Mouse (Mus musculus) layer of hippocampus, postnatal 36 days (tissue): ENCODE measurements around the gene Ccdc36. TPM values are rescaled to one million over a fixed set of nuclear protein-coding genes. Genes with fewer than 3 reads are reported as not detected.

ENCODE experiments used
- DNase-seq, 2 experiments: peaks; one replicate each; pipeline ENCODE4 v3.0.0; 2022
- total RNA-seq, 2 experiments: library from RNA; stranded (reverse); gene quantifications; 2 replicates each; pipeline ENCODE4 v1.2.3; 2021

Ccdc36 gene
- under 1 TPM in 1 of 2 experiments, not detected in 1; 0.18 TPM for total RNA-seq

DNA sequence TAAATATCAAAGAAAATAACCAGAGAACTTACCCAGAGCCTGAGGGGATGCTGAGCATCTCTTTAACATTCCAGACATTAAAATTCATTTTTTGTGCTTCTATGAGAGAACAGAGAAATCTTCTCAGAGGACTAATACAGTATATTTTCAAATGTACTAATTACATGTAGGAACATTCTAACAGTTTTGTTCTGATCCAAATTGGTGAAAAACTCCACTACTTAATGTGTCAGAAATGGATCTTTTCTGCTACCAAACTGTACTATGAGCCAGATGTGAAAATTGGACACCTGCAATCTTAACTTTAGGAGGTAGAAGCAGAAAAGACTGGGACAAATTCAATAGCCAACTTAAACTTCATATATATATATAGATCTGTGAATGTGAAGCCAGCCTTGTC is at the start of gene Ccdc36:
Gene Ccdc36, minus strand, starts transcription at position 101 of the 400 bp plus-strand sequence.
- DNase-seq: no peak

- no peak for DNase-seq
Measured at GRCm38 (mm10) chr9:108474528-108474927, 46.2 kb upstream of the Ccdc36 start.

DNA sequence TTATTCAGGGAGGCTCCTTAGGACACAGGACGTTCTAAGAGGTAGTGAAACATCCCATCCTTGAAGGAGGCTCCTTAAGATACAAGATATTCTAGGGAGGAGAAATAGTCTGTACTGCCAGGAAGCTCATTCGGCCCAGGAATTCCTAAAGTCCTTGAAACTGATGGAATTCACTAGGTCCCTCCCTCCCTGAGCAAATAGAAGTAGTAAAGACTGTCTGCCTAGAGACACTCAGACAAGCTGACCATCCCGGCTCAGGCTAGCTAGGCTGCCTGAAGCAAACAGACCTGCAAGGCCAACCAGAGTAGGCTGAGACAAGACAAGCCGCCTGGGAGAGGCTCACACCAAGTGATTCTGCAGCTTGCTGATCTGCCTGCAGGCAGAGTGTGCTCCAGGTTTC is 41.6 kb upstream of the Ccdc36 start:
- no peak for DNase-seq

DNA sequence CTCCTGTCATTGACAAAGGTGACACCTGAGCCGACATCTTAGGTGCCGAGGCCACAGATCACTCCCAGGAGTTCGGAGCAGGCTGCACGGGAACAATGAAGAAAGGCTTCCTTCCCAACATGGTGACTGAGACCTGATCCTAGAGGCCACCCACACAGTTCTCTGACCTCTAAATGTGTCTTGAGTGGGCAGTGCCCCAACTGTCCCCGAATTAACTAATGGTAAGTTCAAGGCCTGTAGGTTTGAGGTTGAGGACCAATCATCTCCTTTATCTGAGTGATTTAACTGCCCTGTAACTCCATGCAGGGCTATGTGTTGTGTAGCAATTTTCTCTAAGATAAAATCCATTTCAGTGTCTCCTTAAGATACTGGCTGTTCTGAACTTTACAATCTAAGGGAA is 41.1 kb upstream of the Ccdc36 start:
- DNase-seq: no peak

DNA sequence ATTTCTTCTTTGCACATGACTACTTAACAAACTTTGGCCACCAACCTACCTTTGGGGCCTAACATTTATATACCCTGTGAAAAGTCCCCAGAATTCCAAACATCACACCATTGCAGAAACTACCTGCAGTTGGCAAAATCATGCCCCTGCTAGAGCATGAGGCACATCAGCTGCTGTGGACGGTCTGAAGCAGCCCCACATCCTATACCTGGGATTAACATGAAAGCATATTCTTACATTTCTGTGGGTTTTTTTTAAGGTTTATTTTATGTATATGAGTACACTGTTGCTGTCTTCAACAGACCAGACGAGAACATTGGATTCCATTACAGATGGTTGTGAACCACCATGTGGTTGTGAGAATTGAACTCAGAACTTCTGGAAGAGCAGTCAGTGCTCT is 37.9 kb upstream of the Ccdc36 start:
- no peak for DNase-seq

DNA sequence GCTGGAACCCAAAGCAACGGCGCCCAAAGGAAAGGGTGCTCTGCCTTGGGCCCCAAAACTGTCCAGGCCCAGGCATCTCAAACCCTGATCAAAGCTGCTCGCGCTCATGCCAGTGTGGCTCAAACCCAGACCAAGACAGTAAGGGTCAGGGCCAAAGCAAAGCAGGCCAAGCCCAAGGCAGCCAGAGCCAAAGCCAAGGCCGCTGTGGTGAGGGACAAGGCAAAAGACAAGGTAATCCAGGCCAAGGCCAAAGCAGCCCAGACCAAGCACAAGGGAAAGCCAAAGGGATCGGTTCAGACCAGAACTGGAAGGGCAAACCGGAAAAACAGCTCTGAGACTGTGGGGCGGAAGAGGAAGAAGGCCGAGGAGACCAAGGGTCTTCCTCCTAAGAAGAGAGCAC is 35.4 kb upstream of the Ccdc36 start:
- DNase-seq: no peak

DNA sequence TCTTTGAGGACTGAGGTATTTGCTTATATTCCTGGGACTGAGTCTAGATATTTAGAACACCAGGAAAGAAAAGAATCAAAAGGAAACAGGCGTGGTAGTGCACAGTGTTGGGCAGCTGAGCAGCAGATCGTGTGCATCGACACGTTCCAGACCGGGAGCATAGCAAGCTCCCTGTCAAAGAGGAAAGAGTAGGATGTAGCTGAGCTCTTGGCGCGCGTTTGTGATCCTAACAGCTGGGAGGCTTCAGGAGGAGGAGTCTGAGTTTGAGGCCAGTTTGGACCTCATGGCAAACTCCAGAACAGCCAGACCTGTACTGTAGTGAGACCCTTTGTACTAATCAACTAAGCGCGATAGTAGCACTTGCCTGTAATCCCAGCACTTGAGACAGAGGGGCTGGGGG is 33.9 kb upstream of the Ccdc36 start:
- no peak for DNase-seq

DNA sequence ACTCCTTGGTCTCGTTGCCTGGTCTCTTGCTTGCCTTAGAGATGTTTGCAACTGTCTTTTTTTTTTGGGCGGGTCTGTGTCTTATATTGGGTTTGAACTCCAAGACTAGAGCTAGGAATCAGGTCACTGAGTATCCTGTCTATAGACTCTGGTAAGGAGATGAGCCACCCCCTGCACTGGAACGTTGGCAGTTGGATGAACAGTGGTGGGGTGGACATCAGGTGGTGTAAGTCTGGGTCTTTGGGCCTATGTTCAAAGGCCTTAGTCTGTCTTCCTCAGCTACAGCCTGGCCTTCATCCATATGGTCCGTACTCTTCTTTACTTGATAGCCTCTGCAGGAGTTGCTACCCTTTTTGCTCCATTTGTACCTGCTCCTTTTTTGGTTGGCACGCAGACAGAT is 33.4 kb upstream of the Ccdc36 start:
- no peak for DNase-seq

DNA sequence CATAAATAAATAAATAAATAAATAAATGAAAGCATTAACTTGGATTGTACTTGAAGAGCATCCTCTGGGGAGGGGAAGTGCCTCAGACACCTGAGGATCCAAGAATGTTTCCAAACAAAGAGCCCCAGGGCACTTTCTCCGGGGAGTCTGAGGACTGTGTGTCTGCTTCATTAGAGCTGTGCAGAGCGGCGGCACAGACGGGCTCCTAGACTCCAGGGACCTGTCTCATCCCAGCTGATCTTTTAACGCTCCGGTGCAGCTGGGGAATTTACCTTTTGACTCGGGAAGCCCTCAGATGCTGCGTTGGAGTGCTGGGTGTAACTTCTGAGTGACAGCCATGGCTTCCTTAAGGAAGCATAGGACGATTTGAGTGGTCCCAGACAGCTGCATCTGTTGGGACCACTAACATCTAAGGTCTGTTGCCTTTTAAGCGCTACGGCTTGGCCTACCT is 32.9 kb upstream of the Ccdc36 start, which contains the start of gene Klhdc8b:
Gene Klhdc8b, minus strand, starts transcription at position 401 of the 451 bp plus-strand sequence.
- DNase-seq: no peak

- DNase-seq: peak; percentile 84 to 85
Measured at GRCm38 (mm10) chr9:108460319-108461178, 32.3 kb upstream of the Ccdc36 start, which contains the start of gene Ccdc71. Gene Ccdc71 (plus strand): TSS chr9:108460527.

GRCm38 (mm10) chr9:108459939-108460318 is 31.6 kb upstream of the Ccdc36 start:
- DNase-seq: no peak

- no peak for DNase-seq
Measured at GRCm38 (mm10) chr9:108456953-108457352, 28.7 kb upstream of the Ccdc36 start.

DNA sequence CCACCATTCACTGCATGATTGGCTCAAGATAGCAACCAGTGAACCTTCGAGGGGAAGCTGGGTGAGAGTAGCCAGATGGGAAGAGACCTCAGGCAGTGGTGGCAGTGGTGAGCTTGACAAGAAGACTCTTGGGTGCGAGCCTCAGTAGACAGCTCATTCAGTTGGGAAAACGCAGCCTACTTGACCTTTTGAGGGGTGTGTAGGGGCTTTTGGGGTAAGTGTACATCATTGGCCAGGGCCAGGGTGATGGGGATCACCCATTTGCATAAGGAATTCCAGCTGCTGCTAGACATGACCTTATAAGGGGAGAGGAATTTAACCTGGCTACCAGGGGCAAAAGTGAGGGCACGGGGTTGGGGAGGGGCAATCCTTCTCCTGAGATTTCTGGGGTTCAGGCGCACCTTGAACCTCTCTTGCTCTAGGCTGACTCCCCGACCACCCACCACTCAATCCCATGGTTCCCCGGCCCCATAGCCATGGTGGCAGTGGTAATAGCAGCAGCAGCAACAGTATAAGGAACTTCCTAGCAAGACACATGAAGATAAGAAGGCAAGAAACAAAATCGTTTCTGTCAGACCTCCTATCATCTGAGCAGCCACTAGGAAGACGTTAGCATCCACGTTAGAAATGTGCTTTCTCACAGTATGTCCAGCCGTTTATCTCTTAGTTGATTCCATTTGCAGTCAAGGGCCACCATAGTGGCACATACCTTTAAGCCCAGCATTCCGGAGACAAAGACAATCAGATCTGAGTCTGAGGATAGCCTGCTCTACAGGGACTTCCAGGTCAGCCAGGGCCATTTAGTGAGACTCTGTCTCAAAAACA is 27.7 kb upstream of the Ccdc36 start:
- DNase-seq: no peak

DNA sequence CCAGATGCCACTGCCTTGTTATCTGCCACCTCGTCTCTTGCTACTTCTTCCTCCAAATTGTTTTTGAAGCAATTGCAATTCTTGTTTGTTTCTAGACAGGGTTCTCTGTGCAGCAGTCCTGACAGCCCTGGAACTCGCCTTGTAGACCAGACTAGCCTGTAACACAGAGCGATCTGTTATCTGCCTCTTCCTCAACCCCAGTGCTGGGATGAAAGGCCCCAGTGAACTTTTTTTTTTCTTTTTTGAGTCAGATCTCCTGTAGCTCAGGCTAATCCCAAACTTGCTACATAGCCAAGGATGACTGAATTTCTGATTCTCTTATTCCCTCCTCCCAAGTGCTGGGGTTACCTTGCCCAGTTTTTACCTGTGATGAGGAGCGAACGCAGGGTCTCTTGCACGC is 26.1 kb upstream of the Ccdc36 start:
- DNase-seq: no peak

DNA sequence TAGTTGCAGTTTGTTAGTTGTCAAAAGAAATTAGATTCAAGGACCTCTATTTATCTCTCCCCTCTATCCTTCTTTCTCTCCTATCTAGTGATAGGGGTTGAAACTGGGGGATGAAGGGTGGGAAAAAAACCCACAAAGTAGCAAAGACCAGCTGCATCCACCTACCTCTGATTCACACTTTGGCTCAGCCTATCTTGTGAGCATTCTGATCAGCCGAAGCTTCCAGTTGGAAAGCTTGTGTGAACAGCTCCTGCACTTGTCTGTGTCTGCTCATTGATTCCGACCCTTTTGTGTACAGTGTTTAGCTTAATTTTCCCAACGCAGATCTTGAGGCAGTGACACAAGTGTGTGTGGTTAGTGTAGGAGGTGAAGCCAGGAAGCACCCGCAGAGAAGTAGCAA is 25.2 kb upstream of the Ccdc36 start:
- DNase-seq: no peak

- no peak for DNase-seq
Measured at GRCm38 (mm10) chr9:108452911-108453310, 24.6 kb upstream of the Ccdc36 start.

DNA sequence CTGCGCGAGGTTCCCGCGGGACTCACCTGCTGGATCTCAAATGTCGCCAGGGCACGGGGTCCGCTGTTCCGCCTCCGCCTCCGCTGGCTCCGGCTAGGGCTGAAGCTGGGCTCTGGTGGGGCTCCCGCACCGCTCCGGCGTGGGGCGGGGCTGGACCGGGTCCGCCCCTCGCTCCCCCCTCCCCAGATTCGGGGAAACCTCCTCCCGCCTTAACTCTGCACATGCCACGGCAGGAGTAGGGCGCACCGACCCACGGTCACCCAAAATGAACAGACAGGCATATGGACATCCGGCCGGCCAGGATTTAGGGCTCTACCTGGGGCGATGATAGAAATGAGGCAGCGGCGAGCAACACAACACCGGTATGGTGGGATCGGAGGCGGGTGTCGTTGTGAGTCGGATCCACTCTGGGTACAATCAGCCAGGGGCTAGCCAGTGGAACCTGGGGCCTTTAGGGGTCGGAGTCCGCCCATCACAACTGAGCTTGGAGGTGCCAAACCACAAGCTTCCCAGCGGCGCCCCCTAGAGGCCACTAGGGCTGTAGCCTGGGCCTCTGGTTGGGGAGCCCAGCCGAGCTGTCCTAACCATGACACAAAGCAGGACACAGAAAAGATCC is 24.1 kb upstream of the Ccdc36 start:
- peak; percentile 83 to 85 for DNase-seq

DNA sequence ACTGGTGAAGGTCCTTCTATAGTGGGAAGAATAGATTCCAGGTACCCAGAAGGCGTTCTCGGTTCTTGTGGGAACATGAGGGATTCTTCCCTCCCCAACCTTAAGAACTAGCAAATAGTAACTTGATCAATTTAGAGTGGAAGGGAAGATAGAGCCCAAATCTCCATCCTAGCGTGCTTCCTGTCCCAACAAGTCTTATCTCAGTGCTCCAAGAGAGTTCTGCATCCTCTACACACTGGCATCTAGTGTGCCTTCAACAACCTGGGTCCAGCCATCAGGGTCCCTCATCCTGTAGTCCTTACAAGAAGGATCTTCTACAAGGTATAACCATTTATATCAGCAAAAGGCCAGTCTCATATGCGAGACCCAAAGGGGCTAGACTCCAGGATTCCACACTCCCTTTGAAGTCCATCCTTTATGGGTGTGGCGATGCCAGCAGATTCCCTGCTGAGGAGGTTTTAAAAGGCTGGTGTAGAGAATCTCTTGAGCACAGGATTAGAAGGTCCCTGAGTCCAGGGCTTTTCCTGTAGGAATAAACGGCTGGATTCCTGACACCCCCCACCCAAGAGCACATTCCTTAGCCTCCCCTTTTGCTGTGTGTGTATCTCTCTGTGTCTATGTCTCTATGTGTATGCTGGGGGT is 23.4 kb upstream of the Ccdc36 start:
- no peak for DNase-seq

GRCm38 (mm10) chr9:108451170-108451493 is 22.8 kb upstream of the Ccdc36 start:
- no peak for DNase-seq

- DNase-seq: no peak
Measured at GRCm38 (mm10) chr9:108450292-108451169, 22.2 kb upstream of the Ccdc36 start.

- DNase-seq: no peak
Measured at GRCm38 (mm10) chr9:108449860-108450259, 21.6 kb upstream of the Ccdc36 start.

- DNase-seq: no peak
Measured at GRCm38 (mm10) chr9:108445125-108445524, 16.8 kb upstream of the Ccdc36 start.
